Mouse (Mus musculus) neural tube, embryonic 15.5 days (tissue): ENCODE measurements around the gene Golgb1. TPM values are rescaled to one million over a fixed set of nuclear protein-coding genes. Genes with fewer than 3 reads are reported as not detected.
A peak's percentile ranks its signal among the peaks of the same experiment; 100 is the strongest.
"Not testable (repeated sequence)": the region's sequence is repeated elsewhere in the genome, so short reads cannot be mapped to it uniquely, and the experiment has no call there.

Experiments used
- ATAC-seq: fragments of 200-750 bp; cut with Nextera tagmentation; 2 replicates; pipeline ENCODE4 v1.8.0; 2017; ENCODE audit warnings: mild to moderate bottlenecking, moderate TSS enrichment, moderate library complexity; ENCODE audit not compliant: low FRiP score
- H3K27ac ChIP-seq: fragments of 300-500 bp; sonication (generic); replicated peaks from 2 replicates; pipeline ENCODE4 v1.5.1; 2015; ENCODE audit warnings: mild to moderate bottlenecking, inconsistent platforms
- H3K27me3 ChIP-seq: fragments of 300-500 bp; sonication (generic); replicated peaks from 2 replicates; pipeline ENCODE4 v1.6.1; 2015; ENCODE audit warnings: inconsistent platforms
- H3K36me3 ChIP-seq: fragments of 300-500 bp; sonication (generic); 2 replicates; pipeline ENCODE4 v1.6.1; 2015; ENCODE audit warnings: inconsistent platforms
- H3K4me1 ChIP-seq: fragments of 300-500 bp; sonication (generic); 2 replicates; pipeline ENCODE4 v1.6.1; 2015; ENCODE audit warnings: inconsistent platforms
- H3K4me2 ChIP-seq: fragments of 300-500 bp; sonication (generic); 2 replicates; pipeline ENCODE4 v1.6.1; 2015; ENCODE audit warnings: inconsistent platforms, mild to moderate bottlenecking, moderate library complexity
- H3K4me3 ChIP-seq: fragments of 300-500 bp; sonication (generic); replicated peaks from 2 replicates; pipeline ENCODE4 v1.5.1; 2015; ENCODE audit warnings: mild to moderate bottlenecking, inconsistent platforms
- H3K9ac ChIP-seq: fragments of 300-500 bp; sonication (generic); replicated peaks from 2 replicates; pipeline ENCODE4 v1.6.1; 2015; ENCODE audit warnings: mild to moderate bottlenecking, inconsistent platforms
- H3K9me3 ChIP-seq: fragments of 300-500 bp; sonication (generic); replicated peaks from 2 replicates; pipeline ENCODE4 v1.6.1; 2016; ENCODE audit warnings: inconsistent platforms
- WGBS: fragments of 180-500 bp; shearing (Covaris S2); methylation state at CpG from one replicate; pipeline ENCODE4 v1.1.7; 2015; ENCODE audit warnings: mixed read lengths; 5-methylcytosine and 5-hydroxymethylcytosine counted together
- polyA plus RNA-seq: library from polyadenylated mRNA; unstranded; fragments of >200 nt; fragmentation: Nextera tagmentation; extraction: Ambion mirVana; gene quantifications from 2 replicates; pipeline ENCODE4 v1.2.1, GENCODE M21; 2015

Golgb1 gene
- polyA plus RNA-seq, result 77.8 and 80.4 TPM in 2 replicates

- Histone ChIP-seq H3K4me3 (peak within 1 kb of the TSS; percentile 68), H3K9ac (peak within 1 kb of the TSS; percentile 66), H3K4me1 (peaks cover 32% of the 10 kb centered on the region), H3K36me3 (peaks cover 12% of the 10 kb centered on the region), H3K27ac (peak within 1 kb of the TSS; percentile 84), H3K4me2 (peak within 1 kb of the TSS; percentile 67), H3K9me3 (no peaks in the 10 kb centered on the region), H3K27me3 (no peaks in the 10 kb centered on the region)
- peak; percentile 100 for ATAC-seq
- WGBS, result 0% methylated on average over 43 of the region's 43 CpGs
Observed at GRCm38 (mm10) chr16:36874583-36875275, at the start of gene Golgb1, which contains the start of gene Eaf2. Gene Golgb1 (plus strand): TSS chr16:36875140. Gene Eaf2 (minus strand): TSS chr16:36875003.

DNA sequence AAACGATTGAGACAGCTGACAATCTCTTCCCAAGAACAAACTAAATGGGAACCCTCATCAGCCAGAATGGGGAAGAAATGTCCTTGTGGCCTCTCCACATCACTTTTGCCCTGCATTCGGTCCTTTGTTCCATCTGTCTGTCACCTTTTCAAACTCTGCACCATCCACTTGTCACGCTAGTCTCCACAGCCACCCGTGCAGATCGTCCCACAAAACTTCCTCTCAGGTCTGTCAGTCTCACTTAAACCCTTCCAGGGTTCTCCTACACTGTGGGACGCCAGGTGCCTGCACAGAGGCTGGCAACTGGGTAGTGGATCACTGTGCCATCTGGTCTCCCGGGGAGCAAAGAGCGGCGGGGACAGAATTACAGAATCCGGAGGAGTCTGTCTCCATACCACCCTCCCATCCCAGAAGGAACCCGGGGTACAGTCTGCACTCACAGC is 47.3 kb upstream of the Golgb1 start:
- WGBS, result 4% methylated on average over 11 of the region's 11 CpGs
- H3K27ac ChIP-seq, result no peak overlapping the region
- no peaks in the 10 kb centered on the region for H3K36me3 ChIP-seq
- ATAC-seq, result peak; percentile 56; the same call in 1 of the 2 replicates
- peaks cover 17% of the 10 kb centered on the region for H3K4me1 ChIP-seq
- 0 out of 2 replicates have a peak, but pooled peaks cover 3% of the 10 kb centered on the region for H3K27me3 ChIP-seq
- H3K9ac ChIP-seq, result peak overlapping the region; percentile 34; the same call in 1 of the 2 replicates
- H3K4me3 ChIP-seq, result peak overlapping the region; percentile 79
- peak overlapping the region; percentile 92 for H3K4me2 ChIP-seq
- no peaks in the 10 kb centered on the region for H3K9me3 ChIP-seq

- no peaks in the 10 kb centered on the region for H3K9me3 ChIP-seq
Observed at GRCm38 (mm10) chr16:36828054-36828786, 46.7 kb upstream of the Golgb1 start, which contains the start of gene Iqcb1. Gene Iqcb1 (plus strand): TSS chr16:36828385.

GRCm38 (mm10) chr16:36828820-36829219 is 46.1 kb upstream of the Golgb1 start:
- H3K4me2 ChIP-seq, result peak overlapping the region; percentile 92
- H3K27me3 ChIP-seq, result 0 out of 2 replicates have a peak, but pooled peaks cover 3% of the 10 kb centered on the region
- H3K36me3 ChIP-seq, result no peaks in the 10 kb centered on the region
- WGBS, result 2% methylated on average over 11 of the region's 11 CpGs
- H3K9ac ChIP-seq, result peak overlapping the region; percentile 88
- peak overlapping the region; percentile 79 for H3K4me3 ChIP-seq
- peaks cover 17% of the 10 kb centered on the region for H3K4me1 ChIP-seq
- ATAC-seq, result peak; percentile 49
- peak overlapping the region; percentile 80; the same call in 1 of the 2 replicates for H3K27ac ChIP-seq
- H3K9me3 ChIP-seq, result no peaks in the 10 kb centered on the region

More at GRCm38 (mm10) chr16:36828054-36828786, 46.7 kb upstream of the Golgb1 start, which contains the start of gene Iqcb1:
- Histone ChIP-seq H3K9ac (peak within 1 kb of the TSS; percentile 88), H3K27me3 (0 out of 2 replicates have a peak, but pooled peaks cover 3% of the 10 kb centered on the region), H3K4me3 (peak within 1 kb of the TSS; percentile 79), H3K36me3 (no peaks in the 10 kb centered on the region), H3K27ac (peak within 1 kb of the TSS; percentile 80), H3K4me1 (peaks cover 17% of the 10 kb centered on the region), H3K4me2 (peak within 1 kb of the TSS; percentile 92)
- WGBS, result under 1% methylated on average over 60 of the region's 64 CpGs
- peak; percentile 99 for ATAC-seq

DNA sequence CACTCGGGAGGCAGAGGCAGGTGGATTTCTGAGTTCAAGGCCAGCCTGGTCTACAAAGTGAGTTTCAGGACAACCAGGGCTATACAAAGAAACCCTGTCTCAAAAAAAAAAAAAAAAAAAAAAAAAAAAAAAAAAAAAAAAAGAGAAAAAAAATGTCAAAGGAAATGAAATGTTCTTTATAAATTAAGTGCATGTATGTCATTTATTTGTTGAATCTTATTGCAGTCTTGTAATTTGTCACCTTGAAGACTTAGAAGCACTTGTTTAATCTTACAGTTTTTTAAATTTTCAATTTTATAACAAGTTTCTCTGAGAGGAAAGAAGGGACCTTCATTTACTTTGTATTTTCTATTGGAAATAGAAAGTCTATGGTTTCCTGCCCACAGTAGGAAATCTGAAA is 28.0 kb upstream of the Golgb1 start:
- H3K4me3 ChIP-seq, H3K9ac ChIP-seq, H3K9me3 ChIP-seq, H3K27me3 ChIP-seq, H3K4me2 ChIP-seq, H3K4me1 ChIP-seq, H3K27ac ChIP-seq, ATAC-seq: not testable (repeated sequence)
- WGBS, result 100% methylated on average over 1 of the region's 1 CpGs
- H3K36me3 ChIP-seq, result peaks cover 23% of the 10 kb centered on the region

DNA sequence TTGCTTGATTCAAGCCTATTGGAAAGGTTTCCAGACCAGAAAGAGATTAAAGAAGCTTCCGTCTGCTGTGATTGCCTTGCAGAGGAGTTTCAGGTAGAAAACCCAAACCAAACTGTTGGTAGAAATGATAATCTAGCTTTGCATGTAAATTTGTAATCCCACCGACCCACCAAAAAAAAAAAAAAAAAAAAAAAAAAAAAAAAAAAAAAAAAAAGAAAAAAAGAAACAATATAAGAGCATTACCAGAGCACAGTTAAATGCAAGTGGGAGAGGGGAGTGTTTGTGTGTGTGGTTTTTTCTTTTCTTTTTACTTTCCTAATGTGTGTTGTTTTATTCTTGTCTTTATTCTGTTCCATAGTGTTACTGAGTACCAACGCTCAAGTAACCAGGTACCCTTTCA is 23.7 kb upstream of the Golgb1 start:
- no peak for ATAC-seq
- H3K9me3 ChIP-seq, result no peaks in the 10 kb centered on the region
- no peak overlapping the region for H3K4me3 ChIP-seq
- no peaks in the 10 kb centered on the region for H3K27me3 ChIP-seq
- 93% methylated on average over 3 of the region's 3 CpGs for WGBS
- H3K36me3 ChIP-seq, result peaks cover 29% of the 10 kb centered on the region
- H3K4me2 ChIP-seq, result no peak overlapping the region
- H3K9ac ChIP-seq, result no peak overlapping the region
- H3K4me1 ChIP-seq, result no peaks in the 10 kb centered on the region
- H3K27ac ChIP-seq, result no peak overlapping the region

GRCm38 (mm10) chr16:36863585-36863984 is 11.4 kb upstream of the Golgb1 start:
- Histone ChIP-seq H3K4me2 (no peak overlapping the region), H3K27me3 (no peaks in the 10 kb centered on the region), H3K9me3 (no peaks in the 10 kb centered on the region), H3K4me3 (no peak overlapping the region), H3K27ac (no peak overlapping the region), H3K9ac (no peak overlapping the region), H3K4me1 (no peaks in the 10 kb centered on the region), H3K36me3 (peaks cover 43% of the 10 kb centered on the region)
- no peak for ATAC-seq
- 91% methylated on average over 3 of the region's 3 CpGs for WGBS

GRCm38 (mm10) chr16:36869442-36869841 is 5.5 kb upstream of the Golgb1 start:
- Histone ChIP-seq H3K27me3 (no peaks in the 10 kb centered on the region), H3K36me3 (peaks cover 40% of the 10 kb centered on the region), H3K27ac (no peak overlapping the region), H3K9me3 (no peaks in the 10 kb centered on the region), H3K4me2 (no peak overlapping the region), H3K4me1 (peaks cover 10% of the 10 kb centered on the region), H3K9ac (no peak overlapping the region), H3K4me3 (no peak overlapping the region)
- ATAC-seq, result no peak
- WGBS, result 98% methylated on average over 2 of the region's 2 CpGs

GRCm38 (mm10) chr16:36875276-36875851 is 424 bp downstream of the Golgb1 start:
- peak; percentile 73 for ATAC-seq
- Histone ChIP-seq H3K36me3 (peaks cover 12% of the 10 kb centered on the region), H3K4me2 (peak overlapping the region; percentile 67), H3K4me3 (peak overlapping the region; percentile 68), H3K4me1 (peaks cover 34% of the 10 kb centered on the region), H3K9ac (peak overlapping the region; percentile 66), H3K27ac (peak overlapping the region; percentile 84), H3K9me3 (no peaks in the 10 kb centered on the region), H3K27me3 (no peaks in the 10 kb centered on the region)
- WGBS, result under 1% methylated on average over 43 of the region's 48 CpGs

- Histone ChIP-seq H3K4me3 (no peak overlapping the region), H3K4me2 (no peak overlapping the region), H3K27me3 (no peaks in the 10 kb centered on the region), H3K4me1 (peaks cover 42% of the 10 kb centered on the region), H3K36me3 (peaks cover 3% of the 10 kb centered on the region), H3K27ac (no peak overlapping the region), H3K9me3 (no peaks in the 10 kb centered on the region), H3K9ac (no peak overlapping the region)
- WGBS, result 83% methylated on average over 5 of the region's 5 CpGs
- ATAC-seq, result no peak
Observed at GRCm38 (mm10) chr16:36877316-36877715, 2.4 kb downstream of the Golgb1 start.

DNA sequence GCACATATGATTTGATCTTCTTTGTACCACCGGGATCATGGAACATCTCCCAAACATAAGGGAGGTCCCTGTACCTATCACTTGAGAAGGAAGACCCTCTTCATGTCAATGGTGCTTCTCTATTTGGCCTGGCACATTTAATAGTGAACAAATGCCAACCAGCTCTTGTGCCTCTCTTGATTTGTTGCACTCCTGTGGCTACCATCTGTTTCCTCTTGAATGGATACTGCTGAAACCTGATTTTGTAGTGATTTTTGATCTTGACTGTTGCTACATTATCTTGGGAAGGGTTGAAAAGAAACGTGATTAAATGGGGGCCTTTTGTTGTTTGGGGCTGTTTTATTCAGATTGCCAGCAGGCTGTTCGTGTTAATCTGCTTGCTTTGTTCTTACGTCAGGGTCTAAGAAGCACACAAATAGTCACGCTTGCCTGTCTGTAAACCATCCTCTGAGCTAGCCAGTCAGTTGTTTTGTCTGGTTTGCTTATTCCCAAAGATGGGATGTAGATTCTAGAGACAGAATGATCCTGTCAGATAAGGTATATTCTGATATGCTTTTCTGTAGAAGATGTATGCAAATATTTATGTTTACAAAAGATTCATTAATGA is 7.9 kb downstream of the Golgb1 start:
- ATAC-seq, result no peak
- Histone ChIP-seq H3K36me3 (peaks cover 19% of the 10 kb centered on the region), H3K4me1 (peaks cover 24% of the 10 kb centered on the region), H3K4me3 (no peak overlapping the region), H3K27me3 (no peaks in the 10 kb centered on the region), H3K9me3 (no peaks in the 10 kb centered on the region), H3K27ac (no peak overlapping the region), H3K4me2 (no peak overlapping the region), H3K9ac (no peak overlapping the region)
- WGBS, result 26% methylated on average over 5 of the region's 5 CpGs
